Mouse (Mus musculus): Measurements from ENCODE around the gene Map3k7cl.

Gene Map3k7cl

DNA sequence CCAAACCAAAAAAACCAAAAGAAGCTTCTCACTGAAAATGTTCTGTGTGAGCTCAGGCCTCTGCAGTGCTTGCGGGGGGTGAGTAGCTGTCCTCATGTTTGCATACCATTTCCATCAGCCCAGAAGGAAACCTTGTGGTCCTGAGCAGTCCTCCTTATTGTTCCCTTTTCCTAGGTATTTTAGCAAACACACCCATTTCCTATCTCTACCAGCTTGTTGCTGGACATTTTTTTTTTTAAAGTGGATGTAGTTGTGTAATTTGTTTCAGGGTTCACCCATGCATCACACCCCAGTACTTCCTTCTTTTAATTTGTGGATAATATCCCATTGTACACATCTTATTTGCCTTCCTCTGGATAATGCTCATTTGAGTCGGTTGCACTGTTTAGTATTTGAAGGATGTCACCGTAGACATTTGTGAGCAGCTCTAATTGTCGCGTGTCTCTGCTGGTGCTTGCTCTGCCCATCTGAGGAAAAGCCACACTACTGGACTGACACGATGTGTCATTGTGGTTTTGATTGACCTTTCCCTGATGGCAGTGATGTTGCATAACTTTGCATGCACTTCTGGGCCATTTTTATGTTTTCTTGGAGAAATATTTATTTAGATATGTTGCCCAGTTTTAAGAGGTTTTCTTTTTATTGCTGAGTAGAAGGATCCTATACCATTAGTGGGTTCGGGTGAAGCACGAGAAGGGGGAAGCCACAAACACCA, 32.6 kb downstream of the Map3k7cl start:
- DNase-seq (ENCODE audit: low read depth, low spot score), result no peak

DNA sequence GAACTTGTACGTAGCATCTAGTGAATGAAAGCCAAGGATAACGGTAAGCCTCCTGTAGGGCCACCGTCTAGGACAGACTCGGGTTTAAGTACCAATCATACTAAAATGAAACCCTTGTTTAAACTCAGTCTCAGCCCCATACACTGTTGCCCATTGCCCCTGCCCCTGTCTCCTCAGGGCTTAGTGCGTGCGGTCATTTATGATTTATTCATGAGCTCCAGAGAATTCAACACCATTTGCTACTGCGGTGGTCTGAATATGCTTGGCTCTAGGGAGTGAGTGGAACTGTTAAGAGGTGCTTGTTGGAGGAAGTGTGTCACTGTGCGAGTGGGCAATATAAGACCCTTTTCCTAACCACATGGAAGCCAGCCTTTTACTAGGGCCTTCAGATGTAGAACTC, 34.7 kb downstream of the Map3k7cl start:
- no peak for DNase-seq (ENCODE audit: low read depth, low spot score)

DNA sequence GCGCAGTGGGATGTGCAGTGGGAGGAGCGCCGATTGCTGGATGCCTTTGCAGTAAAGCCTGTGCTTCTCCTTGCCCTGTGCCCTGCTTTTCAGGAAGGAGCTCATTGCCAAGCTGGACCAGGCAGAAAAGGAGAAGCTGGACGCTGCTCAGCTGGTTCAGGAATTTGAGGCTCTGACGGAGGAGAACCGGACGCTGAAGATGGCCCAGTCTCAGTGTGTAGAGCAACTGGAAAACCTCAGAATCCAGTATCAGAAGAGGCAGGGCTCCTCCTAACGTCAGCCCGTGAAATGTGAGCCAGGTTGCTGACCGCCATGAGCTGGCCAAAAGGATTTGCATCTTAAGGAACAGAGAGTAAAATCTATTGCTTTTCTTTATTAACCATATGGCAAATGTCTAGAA, 41.0 kb downstream of the Map3k7cl start:
- no peak for DNase-seq (ENCODE audit: low read depth, low spot score)

DNA sequence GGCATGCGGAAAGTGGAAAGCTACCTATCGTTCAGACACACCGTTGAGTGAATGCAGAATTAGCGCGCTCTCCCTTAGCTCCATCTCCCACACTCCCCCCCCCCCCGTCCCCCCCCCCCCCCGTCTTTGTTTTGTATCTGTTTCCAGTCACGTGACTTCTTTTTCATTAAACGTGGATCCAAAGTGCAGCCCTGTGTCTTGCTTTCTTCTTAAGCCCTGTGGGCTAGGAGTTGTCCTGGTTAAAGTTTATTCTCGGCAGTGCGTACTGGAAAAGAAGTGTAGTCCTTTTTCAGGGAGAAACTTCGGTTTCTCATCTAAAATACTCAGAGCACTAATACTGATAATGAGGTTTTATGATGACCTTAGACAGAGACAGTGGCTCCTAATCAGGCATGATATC, 42.0 kb downstream of the Map3k7cl start:
- DNase-seq (ENCODE audit: low read depth, low spot score), result no peak

DNA sequence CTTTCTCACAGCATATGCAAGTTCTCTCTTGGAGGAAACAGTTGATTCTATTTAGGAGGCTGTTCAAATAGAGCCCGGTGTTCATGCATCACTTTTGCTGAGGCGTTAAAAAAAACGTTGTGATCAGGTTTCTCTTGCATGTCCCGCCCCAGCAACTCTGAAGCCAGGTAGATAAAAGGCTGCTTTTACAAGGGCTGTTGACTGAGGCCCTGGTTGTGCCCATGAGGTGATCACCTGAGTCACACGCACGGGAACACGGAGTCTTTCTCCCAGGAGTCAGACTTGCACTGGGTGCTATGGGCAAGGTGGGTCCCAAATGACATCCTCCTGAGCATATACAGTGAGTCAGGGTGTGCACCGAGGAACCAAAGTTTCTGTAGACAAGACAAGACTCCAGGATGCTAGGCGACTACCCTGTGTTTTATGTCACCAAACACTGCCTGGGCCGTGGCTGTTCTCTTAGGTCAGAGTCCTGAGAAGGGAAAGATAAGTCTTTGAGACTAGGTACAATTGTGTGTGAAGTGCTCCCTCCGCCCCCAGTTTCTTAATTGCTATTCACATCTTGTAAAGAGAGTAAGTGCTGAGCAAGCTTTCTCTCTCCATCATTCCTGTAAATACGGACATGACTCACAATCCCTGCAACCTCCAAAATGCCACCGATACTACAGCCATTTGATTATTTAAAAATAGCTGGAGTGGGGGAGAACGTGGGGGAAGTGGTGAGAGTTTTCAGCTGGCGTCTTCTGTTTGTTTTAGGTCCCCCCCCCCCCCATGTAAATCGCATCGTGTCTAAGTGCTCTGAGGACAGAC, 49.8 kb downstream of the Map3k7cl start:
- DNase-seq (ENCODE audit: low read depth, low spot score), result no peak

- DNase-seq (ENCODE audit: low read depth, low spot score), result no peak
Measured at GRCm38 (mm10) chr16:87604002-87604401, 50.9 kb downstream of the Map3k7cl start.

GRCm38 (mm10) chr16:87604883-87605282, 51.8 kb downstream of the Map3k7cl start:
- no peak for DNase-seq (ENCODE audit: low read depth, low spot score)

- no peak for DNase-seq (ENCODE audit: low read depth, low spot score)
Measured at GRCm38 (mm10) chr16:87607383-87607782, 54.3 kb downstream of the Map3k7cl start.

GRCm38 (mm10) chr16:87607959-87608358, 54.8 kb downstream of the Map3k7cl start:
- DNase-seq (ENCODE audit: low read depth, low spot score), result no peak

DNA sequence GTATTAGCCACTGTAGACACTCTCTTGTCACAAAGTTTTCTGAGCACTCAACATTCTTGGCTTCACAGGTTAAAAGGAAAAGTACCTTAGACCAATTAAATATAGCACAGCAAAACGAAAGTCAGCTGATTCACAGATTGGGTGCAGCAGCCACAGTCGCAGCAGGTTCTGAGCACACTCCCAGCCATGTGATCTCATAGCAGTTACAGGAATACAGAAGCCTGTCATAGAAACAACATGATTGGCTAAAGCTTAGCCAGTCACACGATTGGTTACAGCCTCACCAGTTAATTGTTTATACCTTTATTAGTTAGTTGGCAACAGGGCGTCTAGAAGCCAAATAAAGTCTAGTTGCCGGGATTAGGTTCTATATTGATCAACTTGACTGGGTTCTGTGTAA, 57.0 kb downstream of the Map3k7cl start:
- DNase-seq (ENCODE audit: low read depth, low spot score), result no peak

- DNase-seq (ENCODE audit: low read depth, low spot score), result no peak
Measured at GRCm38 (mm10) chr16:87610556-87611295, 57.6 kb downstream of the Map3k7cl start.

DNA sequence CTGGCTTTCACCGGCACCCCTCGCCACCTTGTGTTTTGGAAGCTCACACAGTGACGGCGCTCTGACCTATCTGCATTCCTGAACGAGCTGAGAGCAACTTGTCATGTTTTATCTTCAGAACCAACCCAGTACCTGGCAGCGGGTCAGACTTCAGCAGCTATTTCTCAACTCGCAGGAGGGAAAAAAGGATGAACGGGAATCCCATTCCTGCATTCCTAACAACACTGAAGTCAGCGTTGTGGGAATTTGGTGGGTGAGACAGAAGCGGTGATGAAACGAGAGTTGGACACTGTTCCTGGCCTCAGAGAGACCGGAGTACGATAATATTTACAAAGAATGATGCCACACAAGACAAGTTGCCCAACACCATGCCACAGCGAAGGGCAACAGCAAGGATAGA, 58.3 kb downstream of the Map3k7cl start:
- no peak for DNase-seq (ENCODE audit: low read depth, low spot score)

- DNase-seq (ENCODE audit: low read depth, low spot score), result no peak
Measured at GRCm38 (mm10) chr16:87612218-87612838, 59.2 kb downstream of the Map3k7cl start.

DNA sequence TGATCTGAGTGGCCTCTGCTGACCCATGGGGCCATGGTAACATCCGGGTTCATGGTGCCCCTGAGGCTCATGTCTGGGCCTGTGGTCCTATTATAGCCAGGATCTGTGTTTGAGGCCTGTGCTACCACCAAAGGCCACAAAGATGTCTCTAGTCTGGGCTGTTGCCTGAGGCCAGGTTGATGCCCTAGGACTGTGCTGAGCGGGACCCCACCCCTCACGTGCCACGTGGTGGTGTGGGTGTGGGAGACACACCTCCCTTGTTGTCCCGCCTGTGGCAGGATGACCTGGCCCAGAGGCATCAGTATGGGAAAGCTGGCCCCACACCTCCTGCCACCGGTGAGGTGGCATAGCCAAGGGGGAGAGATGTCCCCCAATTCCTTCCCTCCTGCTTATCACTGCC, 64.2 kb downstream of the Map3k7cl start:
- no peak for DNase-seq (ENCODE audit: low read depth, low spot score)

DNA sequence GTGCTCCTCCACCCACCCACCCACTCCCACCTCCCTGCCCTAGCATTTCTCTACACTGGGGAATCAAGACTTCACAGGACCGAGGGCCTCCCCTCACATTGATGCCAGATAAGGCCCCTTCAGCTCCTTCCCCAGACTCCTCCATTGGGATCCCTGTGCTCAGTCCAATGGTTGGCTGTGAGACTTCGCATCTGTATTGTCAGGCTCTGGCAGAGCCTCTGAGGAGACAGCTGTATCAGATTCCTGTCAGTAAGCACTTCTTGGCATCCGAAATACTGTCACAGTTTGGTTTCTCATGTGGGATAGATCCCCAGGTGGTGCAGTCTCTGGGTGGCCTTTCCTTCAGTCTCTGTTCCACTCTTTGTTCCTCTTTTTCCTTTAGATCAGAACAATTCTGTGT, 68.1 kb downstream of the Map3k7cl start:
- DNase-seq (ENCODE audit: low read depth, low spot score), result no peak

- DNase-seq (ENCODE audit: low read depth, low spot score), result no peak
Measured at GRCm38 (mm10) chr16:87623881-87624280, 70.8 kb downstream of the Map3k7cl start.

- no peak for DNase-seq (ENCODE audit: low read depth, low spot score)
Measured at GRCm38 (mm10) chr16:87624937-87625336, 71.8 kb downstream of the Map3k7cl start.

DNA sequence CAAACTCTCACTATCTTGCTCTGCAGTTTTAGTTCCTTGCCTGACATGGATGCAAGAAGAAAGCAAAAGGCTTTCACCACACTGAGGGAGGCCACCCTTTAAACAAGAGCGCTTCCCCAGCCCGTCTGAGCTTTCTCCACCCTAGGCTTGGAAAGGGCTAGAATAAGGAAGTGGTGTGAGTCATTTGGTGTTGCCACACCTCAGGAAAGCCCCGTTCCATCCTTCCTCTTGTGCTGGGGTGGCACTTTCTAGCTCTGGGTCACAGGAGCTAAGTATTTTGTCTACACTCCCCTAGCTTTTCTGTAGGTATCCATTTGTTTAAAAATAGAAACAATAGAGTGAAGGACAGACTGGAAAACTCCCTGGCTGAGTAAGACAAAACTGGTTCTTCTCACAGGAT, 72.2 kb downstream of the Map3k7cl start:
- DNase-seq (ENCODE audit: low read depth, low spot score), result no peak

DNA sequence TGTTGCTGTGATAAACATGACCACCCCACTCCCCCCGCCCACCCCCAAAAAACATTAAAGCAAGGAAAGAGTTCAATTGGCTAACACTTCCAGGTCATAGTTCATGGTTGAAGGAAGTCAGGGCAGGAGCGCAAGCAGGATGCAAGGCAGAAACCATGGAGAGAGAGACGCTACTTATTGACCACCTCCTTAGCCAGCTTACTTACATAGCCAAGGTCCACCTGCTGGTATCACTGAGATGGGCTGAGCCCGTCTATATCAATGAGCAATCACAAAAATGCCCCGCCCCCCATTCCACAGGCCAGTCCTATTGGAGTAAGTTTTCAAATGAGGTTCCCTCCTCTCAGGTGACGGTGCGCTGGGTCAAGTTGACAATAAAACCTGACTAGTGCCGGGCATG, 72.7 kb downstream of the Map3k7cl start:
- DNase-seq (ENCODE audit: low read depth, low spot score), result no peak

DNA sequence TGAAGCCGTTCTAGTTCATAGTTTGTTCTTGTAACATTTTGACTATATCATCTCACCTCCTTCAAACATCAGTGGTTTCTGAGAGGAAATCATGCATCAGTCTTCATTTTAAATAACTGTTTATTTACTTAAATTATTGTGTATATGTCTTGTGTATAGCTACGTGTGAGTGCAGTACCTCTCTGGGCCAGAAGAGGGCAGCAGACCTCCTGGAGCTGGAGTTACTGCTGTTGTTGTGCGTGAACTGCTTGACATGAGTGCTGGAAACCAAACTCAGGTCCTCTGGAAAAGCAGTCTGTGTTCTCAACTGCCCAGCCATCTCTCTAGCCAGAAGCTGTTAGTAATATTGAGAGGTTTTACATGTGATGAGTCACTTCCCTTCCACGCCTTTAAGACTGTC, 73.6 kb downstream of the Map3k7cl start:
- DNase-seq (ENCODE audit: low read depth, low spot score), result no peak

GRCm38 (mm10) chr16:87634709-87635108, 81.6 kb downstream of the Map3k7cl start:
- no peak for DNase-seq (ENCODE audit: low read depth, low spot score)

GRCm38 (mm10) chr16:87635213-87635755, 82.2 kb downstream of the Map3k7cl start:
- DNase-seq (ENCODE audit: low read depth, low spot score), result no peak
